Mouse (Mus musculus) hindbrain, embryonic 13.5 days (tissue): ENCODE measurements around the gene Vti1b. TPM values are rescaled to one million over a fixed set of nuclear protein-coding genes. Genes with fewer than 3 reads are reported as not detected.

Experiments
- ATAC-seq: fragments of 200-750 bp; cut with Nextera tagmentation; 2 replicates; pipeline ENCODE4 v1.8.0; 2017; ENCODE audit warnings: moderate TSS enrichment; ENCODE audit not compliant: low FRiP score
- H3K27ac ChIP-seq: fragments of 300-500 bp; sonication (generic); 2 replicates; pipeline ENCODE4 v1.5.1; 2015; ENCODE audit warnings: inconsistent platforms, mild to moderate bottlenecking, moderate library complexity
- H3K27me3 ChIP-seq: fragments of 300-500 bp; sonication (generic); 2 replicates; pipeline ENCODE4 v1.6.1; 2015; ENCODE audit warnings: mild to moderate bottlenecking, inconsistent platforms
- H3K36me3 ChIP-seq: fragments of 300-500 bp; sonication (generic); 2 replicates; pipeline ENCODE4 v1.6.1; 2015; ENCODE audit warnings: mild to moderate bottlenecking, inconsistent platforms
- H3K4me1 ChIP-seq: fragments of 300-500 bp; sonication (generic); replicated peaks from 2 replicates; pipeline ENCODE4 v1.6.1; 2015; ENCODE audit warnings: inconsistent platforms
- H3K4me2 ChIP-seq: fragments of 300-500 bp; sonication (generic); 2 replicates; pipeline ENCODE4 v1.6.1; 2015; ENCODE audit warnings: inconsistent platforms, mild to moderate bottlenecking, moderate library complexity
- H3K4me3 ChIP-seq: fragments of 300-500 bp; sonication (generic); 2 replicates; pipeline ENCODE4 v1.5.1; 2015; ENCODE audit warnings: mild to moderate bottlenecking, inconsistent platforms
- H3K9ac ChIP-seq: fragments of 300-500 bp; sonication (generic); 2 replicates; pipeline ENCODE4 v1.6.1; 2015; ENCODE audit warnings: mild to moderate bottlenecking, inconsistent platforms
- H3K9me3 ChIP-seq: fragments of 300-500 bp; sonication (generic); 2 replicates; pipeline ENCODE4 v1.6.1; 2016; ENCODE audit warnings: inconsistent platforms
- WGBS: fragments of 180-500 bp; shearing (Covaris S2); methylation state at CpG from one replicate; pipeline ENCODE4 v1.1.7; 2015; 5-methylcytosine and 5-hydroxymethylcytosine counted together
- polyA plus RNA-seq: library from polyadenylated mRNA; unstranded; fragments of >200 nt; fragmentation: Nextera tagmentation; extraction: Ambion mirVana; gene quantifications from 2 replicates; pipeline ENCODE4 v1.2.1, GENCODE M21; 2015

The Vti1b gene
- polyA plus RNA-seq, 1 experiment from 2014 or later: 195 TPM

GRCm38 (mm10) chr12:79134676-79135075 lies 37.8 kb downstream of the Vti1b start:
- no peak overlapping the region for H3K4me2 ChIP-seq
- no peak overlapping the region; the same call in 1 of the 2 replicates for H3K9ac ChIP-seq
- 59% methylated on average over 8 of the region's 8 CpGs for WGBS
- H3K4me1 ChIP-seq: peaks cover 26% of the 10 kb centered on the region
- H3K36me3 ChIP-seq: peaks cover 3% of the 10 kb centered on the region; the same call in 1 of the 2 replicates
- H3K27me3 ChIP-seq: peaks cover 35% of the 10 kb centered on the region
- no peak overlapping the region for H3K27ac ChIP-seq
- H3K9me3 ChIP-seq: no peaks in the 10 kb centered on the region
- ATAC-seq: no peak
- H3K4me3 ChIP-seq: no peak overlapping the region

- Histone ChIP-seq H3K4me2 (peak overlapping the region; percentile 89), H3K9me3 (no peaks in the 10 kb centered on the region), H3K27me3 (peaks cover 38% of the 10 kb centered on the region), H3K36me3 (peaks cover 3% of the 10 kb centered on the region; the same call in 1 of the 2 replicates), H3K9ac (peak overlapping the region; percentile 72), H3K4me3 (peak overlapping the region; percentile 58), H3K27ac (no peak overlapping the region), H3K4me1 (peaks cover 26% of the 10 kb centered on the region)
- 27% methylated on average over 5 of the region's 5 CpGs for WGBS
- ATAC-seq: no peak
These were observed 40.6 kb downstream of the Vti1b start for GRCm38 (mm10) chr12:79131706-79132460.

- peak overlapping the region; percentile 63 for H3K27ac ChIP-seq
- H3K4me2 ChIP-seq: peak overlapping the region; percentile 89
- H3K9me3 ChIP-seq: no peaks in the 10 kb centered on the region
- H3K27me3 ChIP-seq: peaks cover 38% of the 10 kb centered on the region
- 1% methylated on average over 22 of the region's 22 CpGs for WGBS
- H3K4me1 ChIP-seq: peaks cover 26% of the 10 kb centered on the region
- H3K4me3 ChIP-seq: peak overlapping the region; percentile 58
- H3K36me3 ChIP-seq: peaks cover 3% of the 10 kb centered on the region; the same call in 1 of the 2 replicates
- ATAC-seq: peak; percentile 13; the same call in 1 of the 2 replicates
- peak overlapping the region; percentile 72 for H3K9ac ChIP-seq
These were observed 41.2 kb downstream of the Vti1b start for GRCm38 (mm10) chr12:79131178-79131675.

GRCm38 (mm10) chr12:79130299-79131177 lies 41.9 kb downstream of the Vti1b start, which contains the start of gene Arg2:
TSS of gene Arg2 (plus strand) at chr12:79130777.
- H3K27ac ChIP-seq: peak within 1 kb of the TSS; percentile 63
- peaks cover 3% of the 10 kb centered on the region; the same call in 1 of the 2 replicates for H3K36me3 ChIP-seq
- ATAC-seq: peak; percentile 98
- peak within 1 kb of the TSS; percentile 89 for H3K4me2 ChIP-seq
- peak within 1 kb of the TSS; percentile 72 for H3K9ac ChIP-seq
- WGBS: under 1% methylated on average over 45 of the region's 47 CpGs
- H3K4me1 ChIP-seq: peaks cover 26% of the 10 kb centered on the region
- peak within 1 kb of the TSS; percentile 58 for H3K4me3 ChIP-seq
- no peaks in the 10 kb centered on the region for H3K9me3 ChIP-seq
- peaks cover 38% of the 10 kb centered on the region for H3K27me3 ChIP-seq

- WGBS: 35% methylated on average over 3 of the region's 3 CpGs
- Histone ChIP-seq H3K27ac (no peak overlapping the region), H3K9me3 (no peaks in the 10 kb centered on the region), H3K4me3 (no peak overlapping the region), H3K9ac (no peak overlapping the region), H3K27me3 (no peaks in the 10 kb centered on the region), H3K4me2 (no peak overlapping the region), H3K4me1 (no peaks in the 10 kb centered on the region), H3K36me3 (no peaks in the 10 kb centered on the region)
- ATAC-seq: no peak
These were observed 49.6 kb downstream of the Vti1b start for GRCm38 (mm10) chr12:79122820-79123219.

DNA sequence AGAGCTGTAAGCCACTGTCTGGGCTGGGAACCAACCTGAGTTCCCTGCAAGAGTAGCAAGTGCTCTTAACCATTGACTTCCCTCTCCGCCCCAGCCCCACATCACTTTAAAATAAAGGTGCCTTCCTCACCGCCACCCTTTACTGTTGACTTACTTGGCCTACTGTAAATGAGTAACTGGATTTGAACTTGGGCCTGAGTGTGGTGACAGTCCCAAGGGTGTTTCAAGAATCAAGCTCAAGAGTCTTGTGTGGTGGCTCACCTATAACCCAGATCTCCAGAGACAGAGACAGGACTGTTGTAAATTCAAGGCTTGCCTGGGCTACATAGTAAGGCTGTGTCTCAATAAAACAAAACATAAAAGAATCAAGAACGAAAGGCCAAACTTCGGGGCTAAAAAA lies 53.5 kb downstream of the Vti1b start:
- no peak overlapping the region for H3K27ac ChIP-seq

More for the DNA sequence above, 53.5 kb downstream of the Vti1b start:
- H3K36me3 ChIP-seq: no peaks in the 10 kb centered on the region
- 92% methylated on average over 4 of the region's 4 CpGs for WGBS
- H3K27me3 ChIP-seq: no peaks in the 10 kb centered on the region
- H3K9me3 ChIP-seq: no peaks in the 10 kb centered on the region
- H3K4me2 ChIP-seq: no peak overlapping the region
- no peak overlapping the region for H3K9ac ChIP-seq
- no peak for ATAC-seq
- H3K4me1 ChIP-seq: no peaks in the 10 kb centered on the region
- no peak overlapping the region for H3K4me3 ChIP-seq

Other genes with a start within 250 kb of the Vti1b start
- 44.1 and 49.8 TPM in 2 replicates for gene Tmem229b, start 165.0 kb downstream of the Vti1b start, polyA plus RNA-seq
- gene Plekhh1, start 143.5 kb downstream of the Vti1b start, polyA plus RNA-seq: 2.1 and 2.5 TPM in 2 replicates
- gene Pigh, start 83.0 kb downstream of the Vti1b start, polyA plus RNA-seq: 20.6 and 22.1 TPM in 2 replicates
- 37.3 and 41.0 TPM in 2 replicates for gene Arg2, start 41.9 kb downstream of the Vti1b start, polyA plus RNA-seq
- 25.4 and 26.2 TPM in 2 replicates for gene Rdh11, start 19.6 kb upstream of the Vti1b start, polyA plus RNA-seq
- 0.40 and 1.1 TPM in 2 replicates for gene Rdh12, start 36.2 kb upstream of the Vti1b start, polyA plus RNA-seq
- 10.7 and 11.8 TPM in 2 replicates for gene Zfyve26, start 123.6 kb upstream of the Vti1b start, polyA plus RNA-seq
- 2.4 TPM in 2 replicates for gene Rad51b, start 124.6 kb upstream of the Vti1b start, polyA plus RNA-seq